Mouse (Mus musculus): ENCODE results near the gene Ndufa4l2.

Gene Ndufa4l2

GRCm38 (mm10) chr10:127509837-127510701 is 4.7 kb upstream of the Ndufa4l2 start:
- peak; percentile 39 for DNase-seq (ENCODE audit: low read depth)

- no peak for DNase-seq (ENCODE audit: low read depth)
Observed at GRCm38 (mm10) chr10:127510895-127511617, 3.7 kb upstream of the Ndufa4l2 start.

- DNase-seq (ENCODE audit: low read depth), result peak; percentile 88
Observed at GRCm38 (mm10) chr10:127511634-127512306, 3.0 kb upstream of the Ndufa4l2 start.

- no peak for DNase-seq (ENCODE audit: low read depth)
Observed at GRCm38 (mm10) chr10:127512307-127512666, 2.5 kb upstream of the Ndufa4l2 start.

- DNase-seq (ENCODE audit: low read depth), result peak; percentile 95
Observed at GRCm38 (mm10) chr10:127512813-127513212, 2.0 kb upstream of the Ndufa4l2 start.

- peak; percentile 48 for DNase-seq (ENCODE audit: low read depth)
Observed at GRCm38 (mm10) chr10:127513501-127514091, 1.2 kb upstream of the Ndufa4l2 start.

- DNase-seq (ENCODE audit: low read depth), result peak; percentile 29
Observed at GRCm38 (mm10) chr10:127514111-127514698, 562 bp upstream of the Ndufa4l2 start.

GRCm38 (mm10) chr10:127515271-127515982 is 660 bp downstream of the Ndufa4l2 start:
- no peak for DNase-seq (ENCODE audit: low read depth)

GRCm38 (mm10) chr10:127515983-127516459 is 1.3 kb downstream of the Ndufa4l2 start:
- DNase-seq (ENCODE audit: low read depth), result no peak

- DNase-seq (ENCODE audit: low read depth), result no peak
Observed at GRCm38 (mm10) chr10:127516576-127517260, 2.0 kb downstream of the Ndufa4l2 start.

- no peak for DNase-seq (ENCODE audit: low read depth)
Observed at GRCm38 (mm10) chr10:127517941-127518340, 3.2 kb downstream of the Ndufa4l2 start.

GRCm38 (mm10) chr10:127519041-127519701 is 4.4 kb downstream of the Ndufa4l2 start:
- no peak for DNase-seq (ENCODE audit: low read depth)

- DNase-seq (ENCODE audit: low read depth), result no peak
Observed at GRCm38 (mm10) chr10:127519903-127520713, 5.3 kb downstream of the Ndufa4l2 start.

- no peak for DNase-seq (ENCODE audit: low read depth)
Observed at GRCm38 (mm10) chr10:127520714-127521357, 6.1 kb downstream of the Ndufa4l2 start.

GRCm38 (mm10) chr10:127521611-127522080 is 6.9 kb downstream of the Ndufa4l2 start:
- DNase-seq (ENCODE audit: low read depth), result no peak

- peak; percentile 96 for DNase-seq (ENCODE audit: low read depth)
Observed at GRCm38 (mm10) chr10:127522088-127522581, 7.4 kb downstream of the Ndufa4l2 start, which contains the start of gene Shmt2. Gene Shmt2 (minus strand): TSS chr10:127522444.

GRCm38 (mm10) chr10:127524646-127525255 is 10.0 kb downstream of the Ndufa4l2 start:
- DNase-seq (ENCODE audit: low read depth), result no peak

- DNase-seq (ENCODE audit: low read depth), result peak; percentile 57
Observed at GRCm38 (mm10) chr10:127526048-127526447, 11.3 kb downstream of the Ndufa4l2 start.

Measured in induced T-regulatory cell, adult 2 months (primary cell).